ENCODE assay signal across 13 mouse cellular contexts in genomic region chr14:60687241-60687640, GRCm38 (mm10). TPM values are rescaled to one million over a fixed set of nuclear protein-coding genes. Genes with fewer than 3 reads are reported as not detected.
DNase-seq lines count a peak whose midpoint lies in the region; ATAC-seq and TF ChIP-seq lines count a peak whose summit lies in the region.
"Had no signal": no experiment of that assay in that cellular context is flagged by ENCODE, and none has a peak within 500 bp of the region (broad histone marks: within the 10 kb centered on the region; RNA-seq: fewer than 3 reads in every experiment).

No protein-coding gene starts in this region.

- H3K9ac ChIP-seq in forebrain, embryonic 14.5 days (ENCODE audit: low read length): peak overlapping the region; percentile 1; the same call in 1 of the 2 replicates
- no peak overlapping the region for H3K9ac ChIP-seq in midbrain, embryonic 16.5 days (ENCODE audit: low read depth, low read length)
- H3K9ac ChIP-seq: heart, embryonic 12.5 days; intestine, embryonic 15.5 days; lung, embryonic 14.5 days had no signal

- 28% methylated on average over 7 of the region's 7 CpGs for WGBS in forebrain, embryonic 14.5 days
- WGBS in midbrain, embryonic 16.5 days: 24% methylated on average over 7 of the region's 7 CpGs

- peaks cover 13% of the 10 kb centered on the region; the same call in 1 of the 2 replicates for H3K36me3 ChIP-seq in forebrain, embryonic 14.5 days (ENCODE audit: control insufficient read depth, insufficient read depth, low read length)
- no peaks in the 10 kb centered on the region for H3K36me3 ChIP-seq in midbrain, embryonic 16.5 days (ENCODE audit: control insufficient read depth, insufficient read depth, low read length)
- H3K36me3 ChIP-seq: heart, embryonic 12.5 days; intestine, embryonic 15.5 days had no signal

- H3K27me3 ChIP-seq in forebrain, embryonic 14.5 days (replicated peaks; ENCODE audit: control insufficient read depth, insufficient read depth, low read length): no peaks in the 10 kb centered on the region
- H3K27me3 ChIP-seq in midbrain, embryonic 16.5 days (ENCODE audit: control insufficient read depth, insufficient read depth, low read depth, low read length): no peaks in the 10 kb centered on the region
- H3K27me3 ChIP-seq: intestine, embryonic 15.5 days had no signal

- no peak for TF ChIP-seq CTCF in layer of hippocampus, adult 2 months (conservative IDR thresholded peaks at IDR 0.05)

- H3K4me3 ChIP-seq in layer of hippocampus, adult 2 months: peak overlapping the region; percentile 17; the same call in 1 of the 2 replicates
- no peak overlapping the region for H3K4me3 ChIP-seq in forebrain, embryonic 14.5 days (ENCODE audit: low read depth, low read length)
- no peak overlapping the region for H3K4me3 ChIP-seq in midbrain, embryonic 16.5 days (ENCODE audit: low read depth, low read length)
- H3K4me3 ChIP-seq: heart, embryonic 12.5 days; intestine, embryonic 15.5 days had no signal

- ATAC-seq in forebrain, embryonic 14.5 days: no peak
- no peak for ATAC-seq in midbrain, embryonic 16.5 days
- ATAC-seq: intestine, embryonic 15.5 days had no signal

- DNase-seq in cerebellum, postnatal 10 days: peak; percentile 53 to 58
- DNase-seq in cerebellum, postnatal 25 days: no peak
- DNase-seq in layer of hippocampus, adult 2 months (ENCODE audit: low spot score in 2 of 2): no peak
- no peak for DNase-seq in layer of hippocampus, postnatal 25 days (ENCODE audit: extremely low spot score in 1 of 2, low spot score in 1 of 2)
- peak; percentile 47 for DNase-seq in forebrain, embryonic 14.5 days (ENCODE audit: low spot score)
- no peak for DNase-seq in right cerebral cortex, adult 18-20 months
- no peak for DNase-seq in cerebellum, adult 11-12 months
- DNase-seq: adrenal gland, adult 8-10 months; cerebellum, adult 8-10 months; lung, embryonic 14.5 days had no signal

- peak overlapping the region; percentile 23; the same call in 1 of the 2 replicates for H3K4me2 ChIP-seq in forebrain, embryonic 14.5 days (ENCODE audit: low read length)
- peak overlapping the region; percentile 4; the same call in 1 of the 2 replicates for H3K4me2 ChIP-seq in midbrain, embryonic 16.5 days (ENCODE audit: low read length)
- H3K4me2 ChIP-seq: heart, embryonic 12.5 days; intestine, embryonic 15.5 days; lung, embryonic 14.5 days had no signal

- peaks cover 58% of the 10 kb centered on the region for H3K4me1 ChIP-seq in forebrain, embryonic 14.5 days (ENCODE audit: control insufficient read depth, insufficient read depth, low read length)
- peaks cover 14% of the 10 kb centered on the region for H3K4me1 ChIP-seq in midbrain, embryonic 16.5 days (ENCODE audit: control insufficient read depth, insufficient read depth, low read length)

- H3K9me3 ChIP-seq in forebrain, embryonic 14.5 days (replicated peaks; ENCODE audit: control insufficient read depth, low read length): no peaks in the 10 kb centered on the region
- H3K9me3 ChIP-seq in midbrain, embryonic 16.5 days (replicated peaks; ENCODE audit: control insufficient read depth, low read length, poor library complexity, severe bottlenecking): no peaks in the 10 kb centered on the region
- H3K9me3 ChIP-seq: heart, embryonic 12.5 days; intestine, embryonic 15.5 days had no signal

- 0 out of 2 replicates have a peak overlapping the region, but pooled peaks have one; percentile 24 for H3K27ac ChIP-seq in layer of hippocampus, adult 2 months
- H3K27ac ChIP-seq in forebrain, embryonic 14.5 days (ENCODE audit: low read depth, low read length): peak overlapping the region; percentile 3; the same call in 1 of the 2 replicates
- H3K27ac ChIP-seq in midbrain, embryonic 16.5 days (ENCODE audit: low read length): no peak overlapping the region
- H3K27ac ChIP-seq: intestine, embryonic 15.5 days had no signal

RNA-seq across cellular contexts. Expression of gene Spata13, which starts 53.4 kb away (rescaled TPM):
- total RNA-seq in layer of hippocampus, adult 2 months (2021): 10 to 100 TPM; 23.2 to 31.1 TPM
- total RNA-seq in layer of hippocampus, postnatal 25 days (2021): 10 to 100 TPM; 27.6 to 28.5 TPM
- 36.6 and 45.8 TPM in 2 replicates for polyA plus RNA-seq in forebrain, embryonic 14.5 days (2014; fragmentation: Nextera tagmentation; extraction: Ambion mirVana)
- 18.4 and 24.0 TPM in 2 replicates for polyA plus RNA-seq in midbrain, embryonic 16.5 days (2015; fragmentation: Nextera tagmentation; extraction: Ambion mirVana)

Comparison
In these comparisons a context has a peak if more than half of its experiments do, and no peak if none do; other contexts are left out.
1. DNase-seq: peak in cerebellum, postnatal 10 days (2 of 2) and forebrain, embryonic 14.5 days (single experiment); none in cerebellum, postnatal 25 days (0 of 2), layer of hippocampus, adult 2 months (0 of 2), layer of hippocampus, postnatal 25 days (0 of 2), right cerebral cortex, adult 18-20 months (single experiment) and cerebellum, adult 11-12 months (single experiment).